Mouse (Mus musculus) ES-CJ7 (cell line): ENCODE measurements around the gene Psap.

Experiments
- DNase-seq: peaks from one replicate; pipeline ENCODE4 v3.0.0; 2011; ENCODE audit warnings: low read depth, low spot score

Psap gene

GRCm38 (mm10) chr10:60263351-60263750 lies 14.1 kb upstream of the Psap start:
- DNase-seq = no peak

- DNase-seq = no peak
Measured at GRCm38 (mm10) chr10:60265252-60265651, 12.2 kb upstream of the Psap start.

- DNase-seq = no peak
Measured at GRCm38 (mm10) chr10:60266842-60267401, 10.5 kb upstream of the Psap start.

GRCm38 (mm10) chr10:60268738-60269137 lies 8.7 kb upstream of the Psap start:
- DNase-seq = no peak

GRCm38 (mm10) chr10:60269141-60270064 lies 8.0 kb upstream of the Psap start:
- no peak for DNase-seq

GRCm38 (mm10) chr10:60271015-60271414 lies 6.4 kb upstream of the Psap start:
- no peak for DNase-seq

- DNase-seq = no peak
Measured at GRCm38 (mm10) chr10:60272241-60272640, 5.2 kb upstream of the Psap start.

- no peak for DNase-seq
Measured at GRCm38 (mm10) chr10:60273382-60273781, 4.0 kb upstream of the Psap start.

- no peak for DNase-seq
Measured at GRCm38 (mm10) chr10:60278006-60278399, 576 bp downstream of the Psap start.

GRCm38 (mm10) chr10:60278786-60279185 lies 1.4 kb downstream of the Psap start:
- no peak for DNase-seq

GRCm38 (mm10) chr10:60279290-60279940 lies 2.0 kb downstream of the Psap start:
- no peak for DNase-seq

- no peak for DNase-seq
Measured at GRCm38 (mm10) chr10:60279941-60280301, 2.5 kb downstream of the Psap start.

GRCm38 (mm10) chr10:60280353-60280752 lies 2.9 kb downstream of the Psap start:
- DNase-seq = no peak

GRCm38 (mm10) chr10:60281571-60282050 lies 4.2 kb downstream of the Psap start:
- DNase-seq = no peak

- no peak for DNase-seq
Measured at GRCm38 (mm10) chr10:60282116-60283014, 4.9 kb downstream of the Psap start.

- DNase-seq = no peak
Measured at GRCm38 (mm10) chr10:60284248-60284647, 6.8 kb downstream of the Psap start.

- DNase-seq = no peak
Measured at GRCm38 (mm10) chr10:60284676-60285111, 7.3 kb downstream of the Psap start.

- DNase-seq = no peak
Measured at GRCm38 (mm10) chr10:60285183-60285582, 7.8 kb downstream of the Psap start.

- DNase-seq = peak; percentile 64
Measured at GRCm38 (mm10) chr10:60285676-60286372, 8.4 kb downstream of the Psap start.

GRCm38 (mm10) chr10:60286546-60286945 lies 9.1 kb downstream of the Psap start:
- no peak for DNase-seq

- no peak for DNase-seq
Measured at GRCm38 (mm10) chr10:60287161-60287560, 9.7 kb downstream of the Psap start.
